Mouse (Mus musculus): ENCODE results near the gene Insr. TPM values are rescaled to one million over a fixed set of nuclear protein-coding genes. Genes with fewer than 3 reads are reported as not detected.

Insr gene
- total and polyA plus RNA-seq, 3 experiments, result 2.1 to 4.6 (median 3.0) TPM

GRCm38 (mm10) chr8:3251101-3251500 is 28.3 kb downstream of the Insr start:
- Histone ChIP-seq H3K36me3 (replicated peaks in 1 of 2; ENCODE audit: control insufficient read depth in 1 of 2, insufficient read depth in 1 of 2, low read length in 1 of 2) (peaks cover 0 to 31% of the 10 kb centered on the region in 2 experiments), H3K27ac (ENCODE audit: insufficient read depth, low read depth) (no peak overlapping the region), H3K9me3 (replicated peaks; ENCODE audit: low read length) (peaks cover 6% of the 10 kb centered on the region), H3K27me3 (replicated peaks) (no peaks in the 10 kb centered on the region), H3K79me2 (replicated peaks; ENCODE audit: control insufficient read depth, extremely low read depth, insufficient read depth, poor library complexity, severe bottlenecking) (no peaks in the 10 kb centered on the region), H3K4me2 (ENCODE audit: insufficient read depth, low read depth, poor library complexity, severe bottlenecking) (no peak overlapping the region), H3K4me3 (replicated peaks in 1 of 3; ENCODE audit: low read depth in 2 of 3, low read length in 2 of 3, poor library complexity in 1 of 3) (no peak overlapping the region), H3K9ac (ENCODE audit: insufficient read depth, low read depth) (no peak overlapping the region), H3K4me1 (ENCODE audit: control insufficient read depth in 1 of 2, insufficient read depth in 2 of 2) (peaks cover 0 to 51% of the 10 kb centered on the region in 2 experiments; a peak in 2 of 4 replicates)
- no peak for TF ChIP-seq E2F4 (IDR thresholded peaks at IDR 0.05; ENCODE audit: insufficient replicate concordance, low read depth, low read length)
- TF ChIP-seq MEF2A (IDR thresholded peaks at IDR 0.05; ENCODE audit: borderline replicate concordance, low read depth, low read length), result no peak
- TF ChIP-seq CTCF (conservative IDR thresholded peaks at IDR 0.05 in 1 of 2, IDR thresholded peaks at IDR 0.05 in 1 of 2; ENCODE audit: low read depth in 2 of 2, low read length in 2 of 2), result no peak
- no peak for DNase-seq (ENCODE audit: extremely low read depth)
- dilution Hi-C loops (cut with MboI; ENCODE audit: extremely low pct_ligation_motif_present, extremely low pct_unique_long_range_greater_than_20kb, low sequenced_read_pairs), result no loop called here
- in situ Hi-C loops (cut with MboI; ENCODE audit: low pct_ligation_motif_present, low pct_unique_long_range_greater_than_20kb, low sequenced_read_pairs), result no loop called here

GRCm38 (mm10) chr8:3249886-3250285 is 29.5 kb downstream of the Insr start:
- in situ Hi-C loops (cut with MboI; ENCODE audit: low pct_ligation_motif_present, low pct_unique_long_range_greater_than_20kb, low sequenced_read_pairs), result no loop called here

GRCm38 (mm10) chr8:3248704-3249103 is 30.7 kb downstream of the Insr start:
- no peaks in the 10 kb centered on the region for H3K27me3 ChIP-seq (replicated peaks)
- H3K36me3 ChIP-seq (replicated peaks in 1 of 2; ENCODE audit: control insufficient read depth in 1 of 2, insufficient read depth in 1 of 2, low read length in 1 of 2), result peaks cover 0 to 24% of the 10 kb centered on the region in 2 experiments
- dilution Hi-C loops (cut with MboI; ENCODE audit: extremely low pct_ligation_motif_present, extremely low pct_unique_long_range_greater_than_20kb, low sequenced_read_pairs), result no loop called here
- peak overlapping the region in 1 of 3 experiments; percentile 25 for H3K4me3 ChIP-seq (replicated peaks in 1 of 3; ENCODE audit: low read depth in 2 of 3, low read length in 2 of 3, poor library complexity in 1 of 3)
- TF ChIP-seq CTCF (conservative IDR thresholded peaks at IDR 0.05 in 1 of 2, IDR thresholded peaks at IDR 0.05 in 1 of 2; ENCODE audit: low read depth in 2 of 2, low read length in 2 of 2) (no peak), TCF12 (IDR thresholded peaks at IDR 0.05; ENCODE audit: low read depth, low read length) (no peak), ZKSCAN1 (IDR thresholded peaks at IDR 0.05; ENCODE audit: borderline replicate concordance, low read depth, low read length) (no peak), MEF2A (IDR thresholded peaks at IDR 0.05; ENCODE audit: borderline replicate concordance, low read depth, low read length) (no peak), ETS1 (conservative IDR thresholded peaks at IDR 0.05; ENCODE audit: low read depth, low read length) (peak; percentile 29; the same call in 1 of the 2 replicates), SMC3 (IDR thresholded peaks at IDR 0.05; ENCODE audit: low read depth, low read length) (no peak), RCOR1 (conservative IDR thresholded peaks at IDR 0.05; ENCODE audit: low read depth, low read length) (no peak), ZNF384 (IDR thresholded peaks at IDR 0.05; ENCODE audit: low read depth, low read length) (peak; percentile 76), NELFE (IDR thresholded peaks at IDR 0.05; ENCODE audit: low read depth, low read length) (no peak), TBP (conservative IDR thresholded peaks at IDR 0.05; ENCODE audit: low read depth, low read length) (no peak), KAT2A (IDR thresholded peaks at IDR 0.05; ENCODE audit: insufficient replicate concordance, low read length) (no peak), ZC3H11A (IDR thresholded peaks at IDR 0.05; ENCODE audit: low read depth, low read length) (no peak), USF1 (IDR thresholded peaks at IDR 0.05; ENCODE audit: low read depth, low read length) (no peak), GABPA (IDR thresholded peaks at IDR 0.05; ENCODE audit: insufficient replicate concordance, low read depth, low read length) (no peak)
- DNase-seq (ENCODE audit: extremely low read depth), result peak; percentile 58
- H3K4me2 ChIP-seq (ENCODE audit: insufficient read depth, low read depth, poor library complexity, severe bottlenecking), result no peak overlapping the region
- peaks cover 10% of the 10 kb centered on the region for H3K9me3 ChIP-seq (replicated peaks; ENCODE audit: low read length)
- H3K4me1 ChIP-seq (ENCODE audit: control insufficient read depth in 1 of 2, insufficient read depth in 2 of 2), result peaks cover 0 to 71% of the 10 kb centered on the region in 2 experiments; a peak in 2 of 4 replicates
- H3K9ac ChIP-seq (ENCODE audit: insufficient read depth, low read depth), result no peak overlapping the region
- in situ Hi-C loops (cut with MboI; ENCODE audit: low pct_ligation_motif_present, low pct_unique_long_range_greater_than_20kb, low sequenced_read_pairs), result no loop called here
- no peaks in the 10 kb centered on the region for H3K79me2 ChIP-seq (replicated peaks; ENCODE audit: control insufficient read depth, extremely low read depth, insufficient read depth, poor library complexity, severe bottlenecking)
- H3K27ac ChIP-seq (ENCODE audit: insufficient read depth, low read depth), result peak overlapping the region; percentile 43; the same call in 1 of the 2 replicates

More at GRCm38 (mm10) chr8:3249886-3250285, 29.5 kb downstream of the Insr start:
- peaks cover 0 to 31% of the 10 kb centered on the region in 2 experiments for H3K36me3 ChIP-seq (replicated peaks in 1 of 2; ENCODE audit: control insufficient read depth in 1 of 2, insufficient read depth in 1 of 2, low read length in 1 of 2)
- H3K4me2 ChIP-seq (ENCODE audit: insufficient read depth, low read depth, poor library complexity, severe bottlenecking), result no peak overlapping the region
- TF ChIP-seq TBP (conservative IDR thresholded peaks at IDR 0.05; ENCODE audit: low read depth, low read length) (no peak), MAZ (IDR thresholded peaks at IDR 0.05; ENCODE audit: low read depth, low read length) (no peak), CTCF (conservative IDR thresholded peaks at IDR 0.05 in 1 of 2, IDR thresholded peaks at IDR 0.05 in 1 of 2; ENCODE audit: low read depth in 2 of 2, low read length in 2 of 2) (no peak), BHLHE40 (IDR thresholded peaks at IDR 0.05; ENCODE audit: low read depth, low read length) (no peak), USF1 (IDR thresholded peaks at IDR 0.05; ENCODE audit: low read depth, low read length) (no peak), HCFC1 (IDR thresholded peaks at IDR 0.05; ENCODE audit: low read depth, low read length) (no peak), RAD21 (IDR thresholded peaks at IDR 0.05; ENCODE audit: low read depth, low read length) (no peak), PAX5 (IDR thresholded peaks at IDR 0.05; ENCODE audit: low read length) (no peak), IRF4 (IDR thresholded peaks at IDR 0.05; ENCODE audit: low read depth, low read length) (no peak), TCF12 (IDR thresholded peaks at IDR 0.05; ENCODE audit: low read depth, low read length) (no peak)
- peaks cover 10% of the 10 kb centered on the region for H3K9me3 ChIP-seq (replicated peaks; ENCODE audit: low read length)
- no peak overlapping the region for H3K4me3 ChIP-seq (replicated peaks in 1 of 3; ENCODE audit: low read depth in 2 of 3, low read length in 2 of 3, poor library complexity in 1 of 3)
- H3K79me2 ChIP-seq (replicated peaks; ENCODE audit: control insufficient read depth, extremely low read depth, insufficient read depth, poor library complexity, severe bottlenecking), result no peaks in the 10 kb centered on the region
- DNase-seq (ENCODE audit: extremely low read depth), result no peak
- dilution Hi-C loops (cut with MboI; ENCODE audit: extremely low pct_ligation_motif_present, extremely low pct_unique_long_range_greater_than_20kb, low sequenced_read_pairs), result no loop called here
- no peak overlapping the region for H3K9ac ChIP-seq (ENCODE audit: insufficient read depth, low read depth)
- no peaks in the 10 kb centered on the region for H3K27me3 ChIP-seq (replicated peaks)
- no peak overlapping the region for H3K27ac ChIP-seq (ENCODE audit: insufficient read depth, low read depth)
- H3K4me1 ChIP-seq (ENCODE audit: control insufficient read depth in 1 of 2, insufficient read depth in 2 of 2), result peaks cover 0 to 63% of the 10 kb centered on the region in 2 experiments; a peak in 2 of 4 replicates

All from CH12.LX (cell line).